Mouse (Mus musculus): ENCODE results near the gene Ankrd22. TPM values are rescaled to one million over a fixed set of nuclear protein-coding genes. Genes with fewer than 3 reads are reported as not detected.

The Ankrd22 gene
- polyA plus RNA-seq, 1 experiment: not detected

DNA sequence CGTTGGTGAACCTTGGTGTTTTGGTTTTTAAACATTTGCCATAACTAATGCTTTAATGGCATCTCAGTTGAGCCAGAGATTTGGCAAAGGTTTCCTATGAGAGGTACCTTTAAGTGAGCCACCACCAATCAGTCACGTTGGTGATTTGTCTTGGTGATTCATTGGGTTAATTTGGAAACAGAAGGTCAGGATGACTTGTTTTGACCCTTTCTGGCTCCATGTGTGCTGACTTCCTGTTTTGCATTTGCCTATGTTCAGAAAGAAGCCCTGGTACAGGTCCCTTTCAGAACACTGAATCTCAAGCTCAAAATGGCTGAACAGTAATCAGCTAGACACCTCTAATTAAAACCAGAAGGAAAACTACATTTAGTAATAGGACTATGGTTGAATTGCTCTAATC, 33.6 kb upstream of the Ankrd22 start:
- Histone ChIP-seq H3K4me1 (ENCODE audit: control insufficient read depth, insufficient read depth, low read length) (peaks cover 56% of the 10 kb centered on the region), H3K27ac (ENCODE audit: insufficient read depth, low read depth, low read length) (peak overlapping the region; percentile 92), H3K4me3 (ENCODE audit: insufficient read depth, low read length) (no peak overlapping the region)
- no peak for TF ChIP-seq POLR2A (IDR thresholded peaks at IDR 0.05; ENCODE audit: borderline replicate concordance, low read depth, low read length)
- TF ChIP-seq CTCF (IDR thresholded peaks at IDR 0.05; ENCODE audit: low read depth, low read length): no peak

DNA sequence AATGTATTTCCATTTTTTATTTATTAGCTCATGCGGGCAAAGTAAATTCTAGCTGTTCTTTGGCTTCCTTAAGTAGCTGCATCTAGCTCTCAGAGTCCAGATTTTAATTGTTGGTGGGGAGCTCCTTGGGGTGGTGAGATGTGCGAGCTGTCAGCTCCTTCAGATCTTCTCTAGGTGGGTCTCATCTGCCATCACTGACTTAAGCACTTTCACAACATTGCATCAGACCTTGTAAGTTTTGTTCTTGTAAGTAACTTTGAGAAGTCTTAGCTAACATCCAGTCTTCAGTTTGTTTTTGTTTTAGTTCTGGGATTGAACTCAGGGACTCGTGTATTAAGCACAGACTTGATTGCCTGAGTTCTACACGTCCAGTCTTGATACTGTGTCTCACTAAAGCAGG, 33.0 kb upstream of the Ankrd22 start:
- TF ChIP-seq CTCF (IDR thresholded peaks at IDR 0.05; ENCODE audit: low read depth, low read length): no peak
- TF ChIP-seq POLR2A (IDR thresholded peaks at IDR 0.05; ENCODE audit: borderline replicate concordance, low read depth, low read length): no peak
- H3K4me3 ChIP-seq (ENCODE audit: insufficient read depth, low read length): no peak overlapping the region
- H3K27ac ChIP-seq (ENCODE audit: insufficient read depth, low read depth, low read length): peak overlapping the region; percentile 92
- H3K4me1 ChIP-seq (ENCODE audit: control insufficient read depth, insufficient read depth, low read length): peaks cover 54% of the 10 kb centered on the region

DNA sequence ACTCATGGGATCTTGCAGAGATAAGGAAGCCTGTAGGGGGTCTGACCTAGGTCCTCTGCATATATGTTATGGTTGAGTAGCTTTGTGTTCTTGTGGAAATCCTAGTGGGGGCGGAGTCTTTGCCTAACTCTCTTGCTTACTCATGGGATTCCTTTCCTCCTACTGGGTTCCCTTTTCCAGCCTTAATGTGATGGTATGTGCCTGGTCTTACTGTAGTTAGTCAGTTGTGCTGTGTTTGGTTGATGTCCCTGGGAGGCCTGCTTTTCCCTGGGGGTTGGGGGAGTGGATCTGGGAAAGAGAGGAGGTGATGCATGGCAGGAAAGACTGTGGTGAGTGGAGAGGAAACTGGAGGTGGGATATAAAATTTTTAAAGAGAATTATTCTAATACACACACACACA, 32.2 kb upstream of the Ankrd22 start:
- TF ChIP-seq CTCF (IDR thresholded peaks at IDR 0.05; ENCODE audit: low read depth, low read length) (no peak), POLR2A (IDR thresholded peaks at IDR 0.05; ENCODE audit: borderline replicate concordance, low read depth, low read length) (no peak)
- H3K27ac ChIP-seq (ENCODE audit: insufficient read depth, low read depth, low read length): peak overlapping the region; percentile 92
- H3K4me1 ChIP-seq (ENCODE audit: control insufficient read depth, insufficient read depth, low read length): peaks cover 49% of the 10 kb centered on the region
- H3K4me3 ChIP-seq (ENCODE audit: insufficient read depth, low read length): no peak overlapping the region

DNA sequence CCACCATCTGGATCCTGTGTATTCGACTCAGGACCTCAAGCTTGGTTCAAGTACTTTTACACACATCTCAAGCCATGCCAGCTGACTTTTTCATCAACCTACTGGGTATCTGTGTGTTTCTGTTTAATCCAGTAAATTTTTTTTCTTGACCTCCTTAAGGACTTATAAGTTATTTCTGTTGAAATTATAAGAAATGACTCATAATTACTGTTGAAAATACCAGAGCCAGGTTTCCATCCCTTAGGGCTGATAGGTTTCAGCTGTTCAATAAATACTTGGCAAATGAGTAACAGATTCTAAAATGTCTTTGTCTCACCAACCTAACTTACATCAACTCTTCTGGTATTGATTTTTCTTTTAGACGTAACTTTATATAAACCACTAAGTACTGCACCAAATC, 29.2 kb upstream of the Ankrd22 start:
- H3K4me1 ChIP-seq (ENCODE audit: control insufficient read depth, insufficient read depth, low read length): peaks cover 39% of the 10 kb centered on the region
- peak overlapping the region; percentile 45 for H3K27ac ChIP-seq (ENCODE audit: insufficient read depth, low read depth, low read length)
- H3K4me3 ChIP-seq (ENCODE audit: insufficient read depth, low read length): peak overlapping the region; percentile 28; the same call in 1 of the 2 replicates
- TF ChIP-seq CTCF (IDR thresholded peaks at IDR 0.05; ENCODE audit: low read depth, low read length) (no peak), POLR2A (IDR thresholded peaks at IDR 0.05; ENCODE audit: borderline replicate concordance, low read depth, low read length) (no peak)

DNA sequence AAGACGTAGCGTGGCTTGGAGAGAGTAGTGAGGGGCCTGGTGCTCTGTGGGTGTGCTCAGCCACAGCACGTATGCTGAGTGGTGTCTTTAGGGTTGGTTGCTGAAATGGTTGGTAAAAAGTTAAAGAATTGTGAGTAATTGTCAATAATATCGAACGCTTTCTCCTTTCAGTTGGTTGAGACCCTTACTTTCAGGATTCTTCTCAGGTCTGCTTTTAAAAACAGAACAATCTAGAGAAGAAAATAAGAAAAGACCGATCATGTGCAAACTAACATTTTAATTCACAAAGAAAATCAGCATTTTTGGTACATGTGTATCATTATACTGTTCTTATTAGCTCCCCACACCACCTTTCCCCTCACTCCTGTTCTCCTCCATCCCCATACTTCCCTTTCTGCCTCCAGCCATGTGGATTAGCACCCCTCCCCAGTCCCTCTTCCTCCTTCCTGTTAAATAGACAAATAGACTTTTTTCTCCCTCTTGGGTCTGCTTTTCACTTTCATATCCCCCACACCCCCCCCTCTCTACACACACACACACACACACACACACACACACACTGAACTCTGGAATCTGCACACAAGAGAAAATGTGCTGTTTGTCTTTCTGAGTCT, 28.4 kb upstream of the Ankrd22 start:
- Histone ChIP-seq H3K27ac (ENCODE audit: insufficient read depth, low read depth, low read length) (peak overlapping the region; percentile 89), H3K4me1 (ENCODE audit: control insufficient read depth, insufficient read depth, low read length) (peaks cover 36% of the 10 kb centered on the region), H3K4me3 (ENCODE audit: insufficient read depth, low read length) (peak overlapping the region; percentile 98)
- no peak for TF ChIP-seq POLR2A (IDR thresholded peaks at IDR 0.05; ENCODE audit: borderline replicate concordance, low read depth, low read length)
- TF ChIP-seq CTCF (IDR thresholded peaks at IDR 0.05; ENCODE audit: low read depth, low read length): no peak

DNA sequence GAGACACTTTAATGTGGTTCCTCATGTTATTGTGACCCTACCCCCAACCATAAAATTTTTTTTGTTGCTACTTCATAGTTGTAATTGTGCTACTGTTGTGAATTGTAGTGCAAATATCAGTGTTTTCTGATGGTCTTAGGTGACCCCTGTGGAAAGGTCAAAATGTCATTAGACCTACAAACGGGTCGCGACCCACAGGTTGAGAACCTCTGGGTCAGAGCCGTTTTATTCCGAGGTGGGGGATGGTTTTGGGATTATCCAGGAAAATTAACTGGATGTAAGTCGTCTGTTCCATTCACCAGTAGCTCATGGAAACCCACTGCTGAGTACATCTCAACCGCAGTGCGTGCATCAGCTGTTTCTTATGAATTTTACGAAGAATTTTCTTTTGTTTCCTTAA, 27.8 kb upstream of the Ankrd22 start:
- Histone ChIP-seq H3K4me3 (ENCODE audit: insufficient read depth, low read length) (peak overlapping the region; percentile 98), H3K4me1 (ENCODE audit: control insufficient read depth, insufficient read depth, low read length) (peaks cover 31% of the 10 kb centered on the region), H3K27ac (ENCODE audit: insufficient read depth, low read depth, low read length) (peak overlapping the region; percentile 89)
- no peak for TF ChIP-seq CTCF (IDR thresholded peaks at IDR 0.05; ENCODE audit: low read depth, low read length)
- TF ChIP-seq POLR2A (IDR thresholded peaks at IDR 0.05; ENCODE audit: borderline replicate concordance, low read depth, low read length): no peak

DNA sequence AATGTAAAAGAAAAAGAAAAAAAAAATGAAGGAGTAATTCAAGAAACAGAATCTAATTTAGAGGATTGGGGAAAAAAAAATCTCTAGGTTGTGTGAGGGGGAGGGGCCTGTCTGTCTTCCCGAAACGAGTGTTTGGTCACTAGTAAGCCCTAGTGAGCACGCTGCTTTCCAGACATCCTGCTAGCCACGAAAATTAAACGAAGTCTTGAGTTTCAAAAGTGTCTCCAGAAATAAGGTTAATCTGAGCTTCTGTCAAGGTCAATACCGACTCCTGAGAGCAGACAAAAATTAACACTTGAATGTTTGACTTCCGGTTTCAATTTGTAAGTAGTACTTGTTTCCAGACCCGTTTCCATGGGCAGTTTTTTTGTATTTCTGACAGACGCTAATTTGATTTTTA, 27.3 kb upstream of the Ankrd22 start:
- Histone ChIP-seq H3K4me1 (ENCODE audit: control insufficient read depth, insufficient read depth, low read length) (peaks cover 25% of the 10 kb centered on the region), H3K4me3 (ENCODE audit: insufficient read depth, low read length) (peak overlapping the region; percentile 98), H3K27ac (ENCODE audit: insufficient read depth, low read depth, low read length) (peak overlapping the region; percentile 89)
- TF ChIP-seq CTCF (IDR thresholded peaks at IDR 0.05; ENCODE audit: low read depth, low read length): no peak
- no peak for TF ChIP-seq POLR2A (IDR thresholded peaks at IDR 0.05; ENCODE audit: borderline replicate concordance, low read depth, low read length)

DNA sequence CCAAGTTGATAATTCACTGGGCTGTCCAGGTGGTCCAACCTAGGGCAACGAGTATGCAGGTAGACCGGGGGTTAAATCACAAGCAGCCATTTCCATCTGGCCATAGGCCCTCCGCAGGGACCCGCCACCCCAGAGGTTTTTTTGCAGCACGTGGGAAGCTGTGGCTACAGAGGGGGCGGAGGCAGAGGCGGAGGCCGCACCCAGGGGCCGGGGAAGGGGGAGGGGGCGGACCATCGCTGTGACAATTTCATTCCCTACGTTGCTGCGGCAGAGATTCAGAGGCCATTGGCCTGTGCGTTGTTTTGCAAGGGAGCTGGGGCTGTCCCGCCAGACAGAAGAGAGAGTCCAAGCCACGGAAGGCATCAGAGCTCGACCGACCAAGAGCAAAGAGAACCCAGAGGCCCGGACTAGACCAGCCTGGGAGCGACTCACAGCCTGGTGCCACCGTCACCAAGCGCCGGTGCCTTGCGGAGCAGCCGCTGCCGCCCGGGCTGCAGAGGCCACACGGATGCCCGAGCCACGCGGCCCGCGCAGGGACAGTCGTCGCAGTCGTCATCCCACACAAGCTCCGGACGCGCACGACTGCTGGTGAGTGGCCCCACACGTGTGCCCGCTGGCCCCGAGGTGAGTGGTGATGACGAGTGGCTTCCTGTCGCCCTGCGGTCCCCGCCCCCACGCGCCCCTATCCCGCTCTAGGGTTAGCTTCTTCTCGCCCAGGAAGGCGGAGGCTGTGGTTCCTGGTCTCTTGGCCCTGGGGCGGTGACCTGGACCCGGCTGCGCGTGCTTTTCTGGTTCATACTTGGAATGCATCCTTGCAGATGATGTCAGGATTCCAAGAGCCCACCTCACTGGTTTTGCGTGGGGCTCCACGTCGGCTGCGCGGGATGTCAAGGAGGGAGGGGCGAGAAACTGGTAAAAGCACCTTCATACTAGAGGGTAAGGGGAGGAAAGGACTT, 26.4 kb upstream of the Ankrd22 start, which contains the start of gene Stambpl1:
TSS of gene Stambpl1 (plus strand) at position 222 of the 956 bp plus-strand sequence.
- peak; percentile 85 for TF ChIP-seq POLR2A (IDR thresholded peaks at IDR 0.05; ENCODE audit: borderline replicate concordance, low read depth, low read length)
- TF ChIP-seq CTCF (IDR thresholded peaks at IDR 0.05; ENCODE audit: low read depth, low read length): no peak
- peak within 1 kb of the TSS; percentile 89 for H3K27ac ChIP-seq (ENCODE audit: insufficient read depth, low read depth, low read length)
- H3K4me3 ChIP-seq (ENCODE audit: insufficient read depth, low read length): peak within 1 kb of the TSS; percentile 98
- H3K4me1 ChIP-seq (ENCODE audit: control insufficient read depth, insufficient read depth, low read length): peaks cover 17% of the 10 kb centered on the region

DNA sequence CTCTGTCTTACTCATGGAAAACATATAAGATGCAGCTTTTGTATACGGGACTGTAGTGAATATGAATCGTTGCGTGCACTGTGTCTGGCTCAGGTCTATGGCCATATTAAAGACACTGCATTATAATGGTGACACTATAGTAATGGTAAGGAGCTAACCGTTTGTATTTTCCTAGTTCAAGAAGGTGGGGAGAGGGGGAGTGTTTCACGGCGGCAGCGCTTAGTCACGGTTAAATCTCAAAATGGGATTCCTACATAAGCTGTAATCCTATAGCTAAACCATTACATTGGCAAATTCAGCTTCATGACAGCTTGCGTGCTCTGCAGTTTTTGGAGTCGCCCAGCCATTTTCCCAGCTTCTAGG, 25.8 kb upstream of the Ankrd22 start:
- TF ChIP-seq CTCF (IDR thresholded peaks at IDR 0.05; ENCODE audit: low read depth, low read length) (no peak), POLR2A (IDR thresholded peaks at IDR 0.05; ENCODE audit: borderline replicate concordance, low read depth, low read length) (no peak)
- H3K4me3 ChIP-seq (ENCODE audit: insufficient read depth, low read length): peak overlapping the region; percentile 98
- peaks cover 14% of the 10 kb centered on the region for H3K4me1 ChIP-seq (ENCODE audit: control insufficient read depth, insufficient read depth, low read length)
- peak overlapping the region; percentile 29; the same call in 1 of the 2 replicates for H3K27ac ChIP-seq (ENCODE audit: insufficient read depth, low read depth, low read length)

DNA sequence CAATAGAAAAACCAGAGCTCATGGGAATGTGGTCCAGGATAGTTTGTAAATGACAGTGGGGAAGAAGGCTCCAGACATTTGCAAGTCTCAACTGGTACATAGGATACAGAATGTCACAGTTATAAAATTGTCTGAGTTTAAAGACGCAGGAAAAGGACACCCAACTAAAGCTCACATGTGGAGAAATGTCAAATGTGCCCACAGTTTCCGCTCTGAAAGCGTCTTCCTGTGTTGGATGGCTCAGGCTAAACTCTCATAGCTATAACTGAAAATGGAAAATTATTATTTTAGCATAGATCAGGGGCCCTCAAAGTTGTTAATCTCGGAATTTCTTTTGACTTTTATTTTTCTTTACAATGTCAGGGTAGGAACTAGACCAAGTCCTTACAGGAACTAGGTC, 21.0 kb upstream of the Ankrd22 start:
- peaks cover 4% of the 10 kb centered on the region; the same call in 1 of the 2 replicates for H3K4me1 ChIP-seq (ENCODE audit: control insufficient read depth, insufficient read depth, low read length)
- TF ChIP-seq CTCF (IDR thresholded peaks at IDR 0.05; ENCODE audit: low read depth, low read length): no peak
- no peak for TF ChIP-seq POLR2A (IDR thresholded peaks at IDR 0.05; ENCODE audit: borderline replicate concordance, low read depth, low read length)
- no peak overlapping the region for H3K27ac ChIP-seq (ENCODE audit: insufficient read depth, low read depth, low read length)
- no peak overlapping the region for H3K4me3 ChIP-seq (ENCODE audit: insufficient read depth, low read length)
